Mouse (Mus musculus) spleen, adult 18-20 months (tissue): ENCODE results near the gene Specc1.
A peak's percentile ranks its signal among the peaks of the same experiment; 100 is the strongest.

Experiments
- DNase-seq, 2 experiments: peaks; one replicate each; pipeline ENCODE4 v3.0.0; 2022; ENCODE audit warnings: mixed read lengths in 2 of 2

Specc1 gene

DNA sequence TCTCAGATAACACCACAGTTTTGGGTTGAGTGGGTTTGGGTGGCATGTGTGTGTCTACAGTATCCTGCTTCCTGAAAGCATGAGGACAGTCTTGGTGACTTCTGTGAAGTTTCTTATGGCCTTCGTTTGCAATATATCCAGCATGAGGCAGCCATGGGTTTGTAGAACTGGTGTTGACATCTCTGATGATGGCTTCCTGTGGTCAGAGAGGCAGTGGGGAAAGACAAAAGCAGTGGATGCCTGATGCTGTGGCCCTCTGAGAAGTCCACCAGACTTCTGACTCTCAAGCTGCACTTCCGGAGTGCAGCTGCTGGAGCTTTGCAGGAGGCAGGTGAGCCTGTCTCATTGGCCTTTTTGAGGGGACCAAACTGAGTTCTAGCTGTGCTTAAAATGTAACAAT lies 60.4 kb downstream of the Specc1 start:
- DNase-seq: no peak

- no peak for DNase-seq
Observed at GRCm38 (mm10) chr11:62018315-62019205, 62.0 kb downstream of the Specc1 start.

- DNase-seq: no peak
Observed at GRCm38 (mm10) chr11:62019857-62020256, 63.3 kb downstream of the Specc1 start.

- no peak for DNase-seq
Observed at GRCm38 (mm10) chr11:62020898-62021297, 64.3 kb downstream of the Specc1 start.

- DNase-seq: no peak
Observed at GRCm38 (mm10) chr11:62022105-62022504, 65.5 kb downstream of the Specc1 start.

DNA sequence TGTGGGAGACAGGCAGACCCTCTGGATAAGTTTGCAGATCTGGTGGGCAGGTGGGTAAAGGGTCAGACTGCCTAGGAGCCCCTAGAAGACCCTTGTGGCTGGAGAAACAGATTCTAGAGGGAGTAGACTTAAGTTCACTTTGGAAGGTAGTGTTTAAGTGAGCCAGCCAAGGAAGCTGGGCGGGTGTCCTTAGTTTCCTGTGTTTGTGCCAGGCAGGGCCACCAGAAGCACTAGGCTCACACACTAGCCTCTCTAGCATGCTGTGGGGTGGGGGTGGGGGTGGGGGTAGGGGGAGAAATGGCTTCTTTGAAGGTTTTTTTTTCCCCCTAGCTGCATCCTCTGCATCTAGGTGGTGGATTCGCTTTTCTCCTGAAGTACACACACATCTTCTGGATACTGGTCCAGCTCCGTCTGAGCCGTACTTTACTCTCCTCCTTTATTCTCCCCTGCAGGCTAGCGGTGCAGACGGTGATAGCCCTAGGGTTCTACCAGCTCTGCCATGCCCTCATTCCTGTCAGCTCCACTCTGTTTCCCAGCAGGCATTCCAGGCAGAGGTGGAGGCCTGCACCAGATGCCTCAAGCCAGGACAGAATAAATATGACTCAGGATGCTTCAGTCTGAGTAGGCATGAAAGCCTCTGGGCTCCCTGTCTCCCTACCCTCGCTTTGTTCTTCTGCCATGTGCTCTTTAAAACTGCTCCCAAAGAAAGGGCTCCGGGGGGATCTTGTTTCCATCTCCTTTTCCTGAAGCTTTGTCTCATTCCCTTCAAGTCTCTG lies 66.3 kb downstream of the Specc1 start:
- DNase-seq: no peak

DNA sequence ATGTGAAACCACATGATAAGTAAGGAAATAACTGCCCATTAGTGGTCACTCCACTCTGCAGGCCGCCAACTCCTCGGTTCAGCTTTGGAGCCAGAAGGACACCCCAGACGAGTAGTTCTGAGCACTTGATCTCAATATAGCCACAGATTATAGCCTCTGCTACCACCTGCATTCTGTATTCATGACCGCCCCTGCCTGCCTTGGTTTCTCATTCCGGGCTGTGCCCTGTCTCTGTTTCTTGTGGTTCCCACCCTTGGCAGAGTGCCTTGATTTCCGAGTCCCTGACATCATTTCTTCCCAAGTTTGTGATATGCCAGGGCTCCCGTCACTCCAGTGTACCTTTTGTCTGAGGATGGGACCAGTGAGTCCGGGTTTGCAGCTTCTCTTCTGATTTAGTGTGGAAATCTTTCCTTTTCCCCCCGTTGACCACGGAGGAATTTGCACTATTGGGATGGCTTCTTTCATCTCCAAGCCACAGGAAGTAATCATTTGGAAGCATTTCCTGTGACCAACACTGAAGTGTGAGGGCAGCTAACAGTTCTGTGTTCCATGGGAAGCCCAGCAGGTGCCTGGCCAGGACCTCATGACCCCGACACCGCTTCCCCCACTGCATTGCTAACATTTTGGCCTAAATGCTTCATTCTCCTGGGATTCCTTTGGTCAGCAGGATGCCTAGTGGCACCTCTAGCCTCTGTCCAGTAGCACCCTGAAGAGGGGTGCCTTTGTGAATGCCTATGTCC lies 67.1 kb downstream of the Specc1 start:
- no peak for DNase-seq

DNA sequence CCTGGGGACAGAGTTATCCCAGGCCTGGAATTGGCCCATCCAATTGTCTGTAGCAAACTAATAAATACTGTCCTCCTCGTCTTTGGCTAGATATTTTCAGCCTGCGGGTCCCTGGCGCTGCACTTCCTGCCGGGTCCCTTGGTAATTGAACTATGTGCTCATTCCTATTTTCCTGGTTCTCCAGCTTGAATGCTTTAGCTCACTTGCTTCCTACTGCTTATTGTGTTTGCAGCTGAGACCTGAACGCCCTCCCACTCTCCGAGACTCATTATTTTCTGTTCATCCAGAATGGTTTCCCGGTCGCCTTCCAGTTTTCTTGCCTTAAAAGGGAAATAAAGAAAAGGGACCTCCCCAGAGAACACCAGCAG lies 67.7 kb downstream of the Specc1 start:
- DNase-seq: no peak

DNA sequence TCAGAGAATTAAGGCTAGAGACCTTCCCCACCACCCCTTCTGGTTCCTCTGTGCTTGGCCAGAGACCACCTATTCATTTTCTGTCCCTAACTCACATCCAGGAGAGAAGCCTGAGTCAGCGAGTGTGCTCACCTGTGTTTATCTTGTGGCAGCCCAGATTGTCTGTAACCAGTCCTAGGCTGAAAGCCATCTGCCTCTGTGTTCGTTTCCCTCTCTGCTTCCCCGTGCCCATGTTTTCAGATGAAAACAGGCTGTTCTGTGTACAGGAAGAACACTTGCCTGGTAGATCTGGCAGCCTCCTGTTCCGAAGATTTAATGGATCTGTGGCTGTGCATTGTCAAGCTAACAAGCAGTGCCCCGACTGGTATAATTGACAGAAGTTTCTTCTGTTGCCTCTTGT lies 68.4 kb downstream of the Specc1 start:
- DNase-seq: no peak

DNA sequence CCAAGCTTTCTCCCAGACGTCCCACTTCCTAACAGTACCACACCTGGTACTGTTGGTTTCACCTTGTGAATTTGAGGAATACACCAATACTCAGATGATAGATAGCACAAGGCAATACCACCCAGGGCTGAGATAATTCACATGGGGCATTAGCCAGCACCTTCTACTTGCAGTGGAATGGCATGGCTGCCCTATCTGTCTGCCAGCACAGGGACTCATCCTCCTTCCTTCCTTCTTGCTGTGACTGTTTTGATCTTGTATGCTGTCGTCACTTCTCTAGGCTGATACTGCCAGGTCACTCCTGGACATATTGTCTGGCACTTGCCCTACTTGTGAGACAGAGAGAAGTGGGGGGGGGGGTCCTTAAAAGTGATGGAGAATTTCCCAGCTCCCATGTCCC lies 69.2 kb downstream of the Specc1 start:
- no peak for DNase-seq

GRCm38 (mm10) chr11:62026345-62026815 lies 69.8 kb downstream of the Specc1 start:
- DNase-seq: no peak

DNA sequence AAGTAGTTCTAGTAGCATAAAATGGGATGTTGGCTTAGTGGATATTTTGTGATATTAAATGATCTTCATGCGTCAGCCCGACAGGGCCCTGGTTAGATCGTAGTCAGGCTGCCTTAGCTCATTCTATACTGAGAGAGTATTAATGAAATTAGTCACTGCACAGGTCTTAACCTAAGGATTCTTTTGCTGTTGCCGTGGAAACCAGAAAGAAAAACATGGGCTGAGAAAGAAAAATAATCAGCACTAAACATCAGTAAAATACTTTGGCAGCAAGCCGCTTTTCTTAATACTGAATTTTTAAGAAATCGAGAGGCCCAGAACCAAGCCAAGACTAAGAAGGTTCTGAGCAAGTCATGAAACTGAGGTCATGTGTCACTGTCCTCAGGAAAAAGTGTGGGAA lies 70.7 kb downstream of the Specc1 start:
- no peak for DNase-seq

DNA sequence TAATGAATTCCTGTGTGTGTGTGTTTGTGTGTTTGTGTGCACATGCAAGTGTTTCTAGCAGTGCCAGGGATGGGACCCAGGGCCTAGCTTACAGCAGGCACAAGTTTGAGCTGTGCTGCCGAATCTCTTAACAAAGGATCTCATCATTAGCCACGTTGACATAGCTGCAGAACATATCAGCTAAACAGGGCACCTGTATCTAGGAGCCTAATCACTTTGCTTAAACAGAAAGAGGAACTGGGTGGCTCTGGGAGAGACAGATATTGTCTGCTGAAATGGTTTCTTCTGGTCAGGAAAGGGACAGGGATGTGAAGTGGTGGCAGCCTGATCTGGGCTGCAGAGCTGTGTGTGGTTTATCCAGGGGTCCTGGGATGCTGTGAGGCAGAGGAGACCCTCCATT lies 71.1 kb downstream of the Specc1 start:
- no peak for DNase-seq

DNA sequence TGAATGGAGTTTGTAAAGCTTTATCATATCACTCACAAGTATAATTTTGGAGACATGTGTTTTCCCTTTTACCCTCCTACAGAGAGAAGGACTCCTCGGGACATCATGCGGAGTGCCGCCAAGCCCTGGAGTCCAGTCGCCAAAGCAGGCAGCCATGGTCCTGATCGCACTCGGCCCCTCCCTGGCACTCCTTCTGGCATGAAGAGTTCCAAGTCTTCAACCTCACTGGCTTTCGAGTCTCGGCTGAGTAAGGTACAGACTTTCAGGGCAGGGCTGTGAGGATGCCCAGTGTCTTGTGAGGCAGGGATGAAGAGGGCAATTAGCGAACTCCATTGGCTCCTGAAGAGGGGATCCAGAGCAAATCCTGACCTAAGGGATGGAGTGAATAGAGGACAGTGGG lies 72.6 kb downstream of the Specc1 start:
- no peak for DNase-seq

- DNase-seq: no peak
Observed at GRCm38 (mm10) chr11:62034564-62034963, 78.0 kb downstream of the Specc1 start.

- DNase-seq: no peak
Observed at GRCm38 (mm10) chr11:62035220-62035619, 78.7 kb downstream of the Specc1 start.

DNA sequence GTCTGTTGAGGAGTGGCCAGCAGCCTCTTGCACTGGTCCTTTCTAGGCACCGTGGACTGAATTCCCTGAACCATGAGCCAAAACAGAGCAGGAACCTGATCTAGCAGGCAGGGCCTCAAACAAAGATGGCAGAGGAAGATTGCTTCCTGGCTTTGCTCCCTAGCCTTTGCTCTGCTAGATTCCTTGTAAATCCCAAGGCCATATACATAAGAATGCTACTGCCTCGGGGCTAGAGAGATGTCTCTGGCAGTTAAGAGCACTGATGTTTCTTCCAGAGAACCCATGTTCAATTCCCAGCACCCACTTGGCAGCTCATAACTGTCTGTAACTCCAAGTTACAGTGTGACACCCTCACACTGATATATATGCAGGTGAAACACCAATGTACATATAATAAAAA lies 83.6 kb downstream of the Specc1 start:
- DNase-seq: no peak

DNA sequence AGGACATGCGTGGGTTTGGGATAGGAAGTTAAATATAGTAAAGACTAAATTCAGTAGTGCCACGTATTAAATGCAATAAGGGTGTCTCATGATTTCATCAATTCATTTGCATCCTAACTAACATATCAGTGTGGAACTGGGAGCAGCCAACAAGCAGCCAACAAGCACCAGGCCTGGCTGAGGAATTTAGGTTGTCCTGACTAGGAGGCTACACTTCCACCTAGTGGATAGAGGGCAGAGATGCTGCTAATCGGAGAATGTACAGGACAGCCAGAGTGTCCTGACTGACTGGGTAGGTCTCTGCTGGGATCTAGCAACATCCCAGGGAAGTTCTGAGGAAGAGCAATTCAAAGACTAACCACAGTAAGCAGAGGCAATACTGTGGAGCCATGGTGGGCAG lies 88.1 kb downstream of the Specc1 start:
- DNase-seq: no peak

- no peak for DNase-seq
Observed at GRCm38 (mm10) chr11:62045964-62046363, 89.4 kb downstream of the Specc1 start.

- peak; percentile 16 to 56 for DNase-seq
Observed at GRCm38 (mm10) chr11:62047817-62048640, 91.5 kb downstream of the Specc1 start.

DNA sequence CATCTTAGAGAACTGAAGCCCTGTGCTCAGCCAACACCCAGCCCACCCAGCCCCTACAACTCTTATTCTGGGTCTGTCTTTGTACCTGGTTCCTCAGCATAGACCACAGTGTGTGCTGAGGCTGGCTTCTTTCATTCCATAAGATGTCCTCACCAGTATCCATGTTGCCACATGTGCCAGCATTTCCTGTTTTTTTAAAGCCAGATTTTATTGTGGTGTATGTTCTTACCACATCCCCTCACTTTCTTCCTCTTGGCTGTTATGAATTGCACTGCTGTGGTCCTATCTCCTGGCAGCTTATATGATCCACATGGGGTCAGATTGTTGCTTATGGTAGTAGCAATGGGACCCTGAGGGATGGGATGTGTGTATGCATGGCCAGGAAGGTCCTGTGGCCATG lies 92.6 kb downstream of the Specc1 start:
- DNase-seq: no peak
